Mouse (Mus musculus) neural tube, embryonic 11.5 days (tissue): ENCODE measurements at regions not wholly inside any gene's neighbourhood (a gene's known extent, or its start where the extent isn't known, plus 50 kb on each side); places are given as distances from the start of the nearest gene placed in this dataset.
"Not testable (repeated sequence)": the region's sequence is repeated elsewhere in the genome, so short reads cannot be mapped to it uniquely, and the experiment has no call there.

Source experiments
- ATAC-seq: fragments of 200-750 bp; cut with Nextera tagmentation; 2 replicates; pipeline ENCODE4 v1.8.0; 2017; ENCODE audit warnings: moderate number of reproducible peaks, mild to moderate bottlenecking, moderate TSS enrichment, moderate library complexity; ENCODE audit not compliant: insufficient read depth, low FRiP score, low TSS enrichment
- DNase-seq: peaks from one replicate; pipeline ENCODE4 v3.0.0-alpha.2; 2015; ENCODE audit warnings: low spot score
- H3K27ac ChIP-seq: fragments of 300-500 bp; sonication (generic); 2 replicates; pipeline ENCODE4 v1.5.1; 2014; ENCODE audit warnings: low read depth, mild to moderate bottlenecking, low read length
- H3K27me3 ChIP-seq: fragments of 300-500 bp; sonication (generic); 2 replicates; pipeline ENCODE4 v1.6.1; 2014; ENCODE audit warnings: mild to moderate bottlenecking, low read length, mixed read lengths; ENCODE audit not compliant: control insufficient read depth, insufficient read depth
- H3K36me3 ChIP-seq: fragments of 300-500 bp; sonication (generic); 2 replicates; pipeline ENCODE4 v1.6.1; 2014; ENCODE audit warnings: mild to moderate bottlenecking, low read length, moderate library complexity, mixed read lengths; ENCODE audit not compliant: control insufficient read depth, insufficient read depth
- H3K4me1 ChIP-seq: fragments of 300-500 bp; sonication (generic); 2 replicates; pipeline ENCODE4 v1.6.1; 2014; ENCODE audit warnings: low read length, mixed read lengths; ENCODE audit not compliant: control insufficient read depth, insufficient read depth
- H3K4me2 ChIP-seq: fragments of 300-500 bp; sonication (generic); 2 replicates; pipeline ENCODE4 v1.6.1; 2014; ENCODE audit warnings: low read depth, mild to moderate bottlenecking, moderate library complexity
- H3K4me3 ChIP-seq: fragments of 300-500 bp; sonication (generic); 2 replicates; pipeline ENCODE4 v1.5.1; 2014; ENCODE audit warnings: low read depth, low read length
- H3K9ac ChIP-seq: fragments of 300-500 bp; sonication (generic); 2 replicates; pipeline ENCODE4 v1.6.1; 2014; ENCODE audit warnings: mild to moderate bottlenecking, low read length
- H3K9me3 ChIP-seq: fragments of 300-500 bp; sonication (generic); 2 replicates; pipeline ENCODE4 v1.6.1; 2016; ENCODE audit warnings: low read length; ENCODE audit not compliant: control insufficient read depth
- WGBS: fragments of 180-500 bp; shearing (Covaris S2); extraction: QIAGEN DNeasy Blood & Tissue Kit; methylation state at CpG from one replicate; pipeline ENCODE4 v1.1.7; 2014; 5-methylcytosine and 5-hydroxymethylcytosine counted together

DNA sequence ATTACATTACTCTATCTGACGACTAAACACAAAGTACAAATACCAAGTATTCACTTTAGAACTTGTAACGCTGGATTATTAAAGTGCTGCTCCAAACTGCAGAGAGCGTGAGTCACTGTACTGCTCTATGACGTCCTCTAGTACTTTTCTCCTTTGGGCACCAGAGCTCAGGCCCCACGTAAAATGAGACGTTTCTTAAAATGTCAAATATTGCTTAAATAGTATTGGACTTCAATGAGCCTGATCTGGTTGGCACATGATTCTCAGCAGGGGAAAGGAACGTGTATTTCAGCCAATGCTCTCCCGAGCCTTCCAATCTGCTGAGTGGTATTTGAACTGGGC, 175.8 kb upstream of the Klf14 start:
- Histone ChIP-seq H3K4me3 (no peak overlapping the region), H3K9me3 (no peaks in the 10 kb centered on the region; the same call in 1 of the 2 replicates), H3K9ac (no peak overlapping the region), H3K4me1 (no peaks in the 10 kb centered on the region), H3K4me2 (no peak overlapping the region), H3K36me3 (no peaks in the 10 kb centered on the region), H3K27me3 (no peaks in the 10 kb centered on the region), H3K27ac (no peak overlapping the region)
- DNase-seq = no peak
- ATAC-seq = no peak
- 86% methylated on average over 8 of the region's 8 CpGs for WGBS

GRCm38 (mm10) chr6:31135580-31135979, 176.7 kb upstream of the Klf14 start:
- Histone ChIP-seq H3K4me1 (no peaks in the 10 kb centered on the region), H3K4me2 (no peak overlapping the region), H3K27ac (no peak overlapping the region), H3K4me3 (no peak overlapping the region), H3K36me3 (no peaks in the 10 kb centered on the region), H3K27me3 (no peaks in the 10 kb centered on the region), H3K9ac (no peak overlapping the region), H3K9me3 (no peaks in the 10 kb centered on the region; the same call in 1 of the 2 replicates)
- 77% methylated on average over 6 of the region's 6 CpGs for whole genome bisulfite sequencing
- DNase-seq (no peak), ATAC-seq (no peak)

GRCm38 (mm10) chr6:31136895-31137294, 178.0 kb upstream of the Klf14 start:
- Histone ChIP-seq H3K4me1 (no peaks in the 10 kb centered on the region), H3K36me3 (no peaks in the 10 kb centered on the region), H3K27me3 (no peaks in the 10 kb centered on the region), H3K4me2 (no peak overlapping the region), H3K9me3 (no peaks in the 10 kb centered on the region; the same call in 1 of the 2 replicates), H3K27ac (no peak overlapping the region), H3K9ac (no peak overlapping the region), H3K4me3 (no peak overlapping the region)
- 70% methylated on average over 4 of the region's 4 CpGs for WGBS
- no peak for ATAC-seq
- DNase-seq = peak; percentile 53

- 89% methylated on average over 8 of the region's 8 CpGs for WGBS
- no peak for DNase-seq
- H3K27me3 ChIP-seq = no peaks in the 10 kb centered on the region
These were observed 178.5 kb upstream of the Klf14 start for GRCm38 (mm10) chr6:31137351-31137750.

DNA sequence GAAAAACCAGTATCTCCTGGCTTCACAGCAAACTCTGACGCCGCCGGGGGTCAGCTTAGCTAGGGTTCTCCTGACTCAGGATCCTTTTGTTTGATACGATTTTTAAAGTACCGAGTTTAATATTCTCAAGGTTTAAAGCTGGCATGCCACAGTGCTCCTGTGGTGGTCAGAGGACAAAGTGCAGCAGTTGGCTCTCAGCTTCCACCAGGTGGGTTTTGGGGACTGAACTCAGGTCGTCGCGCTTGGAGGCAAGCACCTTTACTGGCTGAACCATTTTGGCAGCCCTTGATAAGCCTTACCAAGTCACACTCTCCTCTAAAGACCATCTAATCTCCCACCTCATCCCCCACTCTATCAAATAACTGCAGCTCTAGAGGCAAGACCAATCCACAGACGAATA, 181.1 kb upstream of the Klf14 start:
- H3K9me3 ChIP-seq = no peaks in the 10 kb centered on the region
- H3K4me2 ChIP-seq = no peak overlapping the region
- DNase-seq (no peak), ATAC-seq (no peak)
- no peak overlapping the region for H3K9ac ChIP-seq
- 90% methylated on average over 9 of the region's 9 CpGs for WGBS
- H3K4me3 ChIP-seq = no peak overlapping the region
- H3K27me3 ChIP-seq = no peaks in the 10 kb centered on the region
- H3K4me1 ChIP-seq = no peaks in the 10 kb centered on the region
- no peaks in the 10 kb centered on the region for H3K36me3 ChIP-seq
- H3K27ac ChIP-seq = no peak overlapping the region

More at GRCm38 (mm10) chr6:31137351-31137750, 178.5 kb upstream of the Klf14 start:
- no peak overlapping the region for H3K9ac ChIP-seq
- ATAC-seq = no peak
- no peak overlapping the region for H3K4me2 ChIP-seq
- H3K9me3 ChIP-seq = no peaks in the 10 kb centered on the region; the same call in 1 of the 2 replicates
- no peak overlapping the region for H3K27ac ChIP-seq
- H3K36me3 ChIP-seq = no peaks in the 10 kb centered on the region
- H3K4me3 ChIP-seq = no peak overlapping the region
- H3K4me1 ChIP-seq = no peaks in the 10 kb centered on the region

- H3K9me3 ChIP-seq = no peaks in the 10 kb centered on the region
- no peaks in the 10 kb centered on the region for H3K36me3 ChIP-seq
- ATAC-seq (no peak), DNase-seq (no peak)
- no peaks in the 10 kb centered on the region for H3K27me3 ChIP-seq
- no peak overlapping the region for H3K4me2 ChIP-seq
- H3K27ac ChIP-seq = no peak overlapping the region
- WGBS = 86% methylated on average over 5 of the region's 5 CpGs
- no peaks in the 10 kb centered on the region for H3K4me1 ChIP-seq
- H3K9ac ChIP-seq = no peak overlapping the region
- H3K4me3 ChIP-seq = no peak overlapping the region
These were observed 181.7 kb upstream of the Klf14 start for GRCm38 (mm10) chr6:31140593-31140992.

DNA sequence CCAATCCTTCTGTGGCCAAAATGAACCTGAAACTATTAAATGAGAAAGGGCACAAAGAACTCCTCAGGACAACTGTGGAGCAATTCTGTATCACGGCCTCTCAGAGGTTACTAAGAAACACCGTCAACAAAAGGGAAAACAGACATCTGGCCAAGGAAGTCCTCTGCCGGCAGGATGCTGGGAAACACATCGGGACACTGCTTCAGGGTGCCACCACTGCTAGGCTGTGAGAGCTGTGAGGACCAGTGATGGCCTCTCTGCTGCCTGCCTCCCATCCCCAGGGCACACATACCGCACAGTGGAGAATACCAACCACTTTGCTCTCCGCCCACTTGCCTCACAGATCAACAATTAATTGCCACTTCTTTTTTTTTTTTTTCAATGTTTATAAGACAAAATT, 182.6 kb upstream of the Klf14 start:
- Histone ChIP-seq H3K9me3 (no peaks in the 10 kb centered on the region), H3K4me3 (no peak overlapping the region), H3K4me1 (no peaks in the 10 kb centered on the region), H3K4me2 (no peak overlapping the region), H3K9ac (no peak overlapping the region), H3K27me3 (no peaks in the 10 kb centered on the region), H3K27ac (no peak overlapping the region), H3K36me3 (no peaks in the 10 kb centered on the region)
- ATAC-seq (no peak), DNase-seq (no peak)
- WGBS = 82% methylated on average over 6 of the region's 6 CpGs

- not testable (repeated sequence) for H3K4me1 ChIP-seq, H3K27ac ChIP-seq, H3K27me3 ChIP-seq, ATAC-seq, H3K36me3 ChIP-seq, H3K9ac ChIP-seq, DNase-seq, H3K4me3 ChIP-seq, H3K9me3 ChIP-seq, H3K4me2 ChIP-seq
- WGBS = 94% methylated on average over 15 of the region's 15 CpGs
These were observed 183.7 kb upstream of the Klf14 start for GRCm38 (mm10) chr6:31142479-31143007.

- Histone ChIP-seq H3K4me3 (no peak overlapping the region), H3K9ac (no peak overlapping the region), H3K27me3 (no peaks in the 10 kb centered on the region), H3K4me2 (no peak overlapping the region), H3K36me3 (no peaks in the 10 kb centered on the region), H3K9me3 (no peaks in the 10 kb centered on the region), H3K27ac (no peak overlapping the region), H3K4me1 (no peaks in the 10 kb centered on the region)
- DNase-seq (no peak), ATAC-seq (no peak)
- 85% methylated on average over 10 of the region's 10 CpGs for WGBS
These were observed 186.8 kb upstream of the Klf14 start for GRCm38 (mm10) chr6:31145687-31146086.
